Mouse (Mus musculus): ENCODE measurements around the gene Gm6583. TPM values are rescaled to one million over a fixed set of nuclear protein-coding genes. Genes with fewer than 3 reads are reported as not detected.

Gene Gm6583
- polyA plus RNA-seq (2012; rRNA removed; ENCODE audit: low replicate concordance) = 0.05 TPM in 1 of 2 replicates, not detected in the other

GRCm38 (mm10) chr5:112355910-112356309, at the start of gene Gm6583:
Gene Gm6583, minus strand, starts transcription at chr5:112356033.

DNA sequence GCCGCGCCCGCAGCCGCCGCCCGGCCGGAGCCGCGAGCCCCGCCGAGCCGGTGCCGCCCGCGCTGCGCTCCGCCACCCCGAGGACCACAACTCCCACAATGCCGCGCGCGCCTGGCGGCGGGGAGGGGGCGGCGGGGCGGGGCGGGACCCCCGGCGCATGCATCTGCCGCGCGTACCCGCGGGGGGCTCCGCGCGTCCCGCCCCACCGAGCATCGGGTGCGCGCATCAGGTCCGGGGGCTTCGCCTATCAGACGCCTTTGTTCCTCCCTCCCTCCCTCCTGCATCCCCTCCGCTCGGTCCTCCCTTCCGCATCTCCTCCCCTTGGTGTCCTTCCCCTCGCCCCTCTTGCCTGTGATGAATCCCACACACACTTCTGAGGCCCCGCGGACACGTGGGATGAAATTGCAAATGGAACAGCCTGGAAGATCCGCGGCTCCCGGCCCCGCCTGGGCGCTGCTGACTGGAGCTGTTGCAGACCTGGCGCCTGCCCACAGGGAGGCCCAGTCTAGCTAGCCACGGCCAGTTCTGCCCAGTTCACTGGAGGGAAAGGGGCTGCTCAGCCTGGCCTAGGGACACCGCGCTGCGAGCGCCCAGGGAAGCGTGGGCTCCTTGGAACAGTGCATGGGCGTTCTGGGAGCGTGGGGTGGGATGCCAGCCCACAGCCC, 39.1 kb upstream of the Gm6583 start, which contains the start of gene Asphd2:
Asphd2 (minus strand) TSS at position 88 of the 665 bp plus-strand sequence.

GRCm38 (mm10) chr5:112342463-112343204, 13.2 kb downstream of the Gm6583 start, which contains the start of the genes Srrd and Hps4:
Gene Srrd, minus strand, starts transcription at chr5:112343040.
Gene Hps4, plus strand, starts transcription at chr5:112343083.

GRCm38 (mm10) chr5:112325546-112326445, 30.0 kb downstream of the Gm6583 start, which contains the start of gene Tfip11:
Gene Tfip11, plus strand, starts transcription at chr5:112326358.

Other genes starting within 250 kb of the Gm6583 start
- gene Cryba4, start 103.5 kb downstream of the Gm6583 start, polyA plus RNA-seq (2012; rRNA removed; ENCODE audit: low replicate concordance) = 2.2 and 3.1 TPM in 2 replicates
- 0.21 TPM in 1 of 2 replicates, not detected in the other for gene Crybb1, start 100.2 kb downstream of the Gm6583 start, polyA plus RNA-seq (2012; rRNA removed; ENCODE audit: low replicate concordance)
- gene Tpst2, start 79.3 kb downstream of the Gm6583 start, polyA plus RNA-seq (2012; rRNA removed; ENCODE audit: low replicate concordance) = 27.8 and 28.0 TPM in 2 replicates
- gene Tfip11, start 29.7 kb downstream of the Gm6583 start, polyA plus RNA-seq (2012; rRNA removed; ENCODE audit: low replicate concordance) = 19.8 and 26.8 TPM in 2 replicates
- gene Srrd, start 13.0 kb downstream of the Gm6583 start, polyA plus RNA-seq (2012; rRNA removed; ENCODE audit: low replicate concordance) = 24.5 and 29.5 TPM in 2 replicates
- gene Hps4, start 12.9 kb downstream of the Gm6583 start, polyA plus RNA-seq (2012; rRNA removed; ENCODE audit: low replicate concordance) = 47.3 and 61.3 TPM in 2 replicates
- 2.2 and 3.0 TPM in 2 replicates for gene Asphd2, start 38.8 kb upstream of the Gm6583 start, polyA plus RNA-seq (2012; rRNA removed; ENCODE audit: low replicate concordance)
- not detected in 2 replicates for gene Gm6588, start 93.4 kb upstream of the Gm6583 start, polyA plus RNA-seq (2012; rRNA removed; ENCODE audit: low replicate concordance)
- gene Sez6l, start 221.2 kb upstream of the Gm6583 start, polyA plus RNA-seq (2012; rRNA removed; ENCODE audit: low replicate concordance) = 0.14 and 0.65 TPM in 2 replicates

Data from duodenum, adult 2 months (tissue).